Mouse (Mus musculus): ENCODE measurements around the gene Cacna1i. TPM values are rescaled to one million over a fixed set of nuclear protein-coding genes. Genes with fewer than 3 reads are reported as not detected.
A peak's percentile ranks its signal among the peaks of the same experiment; 100 is the strongest.

Gene Cacna1i
- total RNA-seq, 2 experiments from 2014 or later: 1.2 to 1.3 TPM

DNA sequence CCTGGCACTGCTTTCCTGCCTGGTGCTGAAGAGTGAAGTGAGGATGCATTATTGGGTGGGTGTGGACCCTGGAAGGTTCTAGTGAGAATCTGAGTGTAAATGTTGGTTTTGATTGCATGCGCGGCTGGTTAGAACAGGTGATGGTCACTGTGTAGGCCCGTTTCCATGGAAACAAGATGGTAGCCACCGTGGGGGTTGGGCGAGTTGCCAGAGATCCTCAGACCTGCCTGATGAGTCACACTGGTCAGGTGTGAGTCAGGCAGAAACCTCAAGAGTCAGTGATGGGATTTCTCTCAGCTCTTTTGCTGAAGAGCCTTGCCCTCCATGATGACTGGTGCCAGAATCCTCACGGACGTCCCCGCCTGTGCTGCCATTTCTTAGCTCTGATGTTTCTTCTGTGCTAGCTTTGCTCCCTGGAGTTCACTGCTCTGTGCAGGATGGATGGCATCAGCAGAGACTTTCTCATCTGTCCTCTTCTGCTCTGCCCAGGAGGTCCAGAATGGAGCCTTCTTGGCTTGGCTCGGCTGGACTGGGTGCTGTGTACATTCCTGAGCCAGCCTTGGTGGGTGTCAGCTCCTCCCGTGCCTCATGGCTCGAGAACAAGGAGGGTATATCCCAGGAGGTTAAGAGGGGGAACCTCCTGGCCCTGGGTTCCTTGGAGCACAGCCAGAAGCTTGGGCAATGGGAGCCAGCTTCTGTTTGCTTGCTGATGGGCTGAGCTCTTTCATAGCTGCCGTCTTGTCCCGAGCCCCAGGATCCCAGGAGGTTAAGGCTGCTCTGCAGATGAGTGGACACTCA, 40.9 kb downstream of the Cacna1i start:
- DNase-seq (ENCODE audit: low spot score in 2 of 2): no peak

GRCm38 (mm10) chr15:80330276-80330675, 43.2 kb downstream of the Cacna1i start:
- DNase-seq (ENCODE audit: low spot score in 2 of 2): no peak

- no peak for DNase-seq (ENCODE audit: low spot score in 2 of 2)
Observed at GRCm38 (mm10) chr15:80334766-80335165, 47.7 kb downstream of the Cacna1i start.

DNA sequence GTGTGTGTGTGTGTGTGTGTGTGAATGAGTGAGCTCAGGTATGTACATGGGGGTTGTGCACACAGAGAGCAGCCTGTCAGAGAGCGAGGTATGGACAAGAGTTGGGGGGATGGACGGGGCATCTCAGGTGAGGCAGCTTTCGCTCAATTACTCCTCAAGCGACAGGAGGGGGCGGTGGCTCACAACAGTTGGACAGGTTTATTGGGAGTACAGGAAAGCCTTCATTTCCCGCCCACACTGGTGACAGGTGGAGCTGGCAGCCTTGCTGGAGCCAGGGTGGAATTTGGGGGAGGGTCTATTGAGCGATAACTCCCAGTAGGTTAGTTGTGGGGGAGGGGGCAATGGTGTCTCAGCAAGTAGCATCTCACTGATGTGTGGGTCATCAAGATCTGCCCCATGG, 48.2 kb downstream of the Cacna1i start:
- no peak for DNase-seq (ENCODE audit: low spot score in 2 of 2)

- DNase-seq (ENCODE audit: low spot score in 2 of 2): no peak
Observed at GRCm38 (mm10) chr15:80340348-80340747, 53.3 kb downstream of the Cacna1i start.

- DNase-seq (ENCODE audit: low spot score in 2 of 2): no peak
Observed at GRCm38 (mm10) chr15:80342394-80342793, 55.4 kb downstream of the Cacna1i start.

GRCm38 (mm10) chr15:80343031-80343430, 56.0 kb downstream of the Cacna1i start:
- DNase-seq (ENCODE audit: low spot score in 2 of 2): peak in 1 of 2 experiments; percentile 34

- DNase-seq (ENCODE audit: low spot score in 2 of 2): no peak
Observed at GRCm38 (mm10) chr15:80343731-80344130, 56.7 kb downstream of the Cacna1i start.

- DNase-seq (ENCODE audit: low spot score in 2 of 2): no peak
Observed at GRCm38 (mm10) chr15:80346510-80346909, 59.5 kb downstream of the Cacna1i start.

DNA sequence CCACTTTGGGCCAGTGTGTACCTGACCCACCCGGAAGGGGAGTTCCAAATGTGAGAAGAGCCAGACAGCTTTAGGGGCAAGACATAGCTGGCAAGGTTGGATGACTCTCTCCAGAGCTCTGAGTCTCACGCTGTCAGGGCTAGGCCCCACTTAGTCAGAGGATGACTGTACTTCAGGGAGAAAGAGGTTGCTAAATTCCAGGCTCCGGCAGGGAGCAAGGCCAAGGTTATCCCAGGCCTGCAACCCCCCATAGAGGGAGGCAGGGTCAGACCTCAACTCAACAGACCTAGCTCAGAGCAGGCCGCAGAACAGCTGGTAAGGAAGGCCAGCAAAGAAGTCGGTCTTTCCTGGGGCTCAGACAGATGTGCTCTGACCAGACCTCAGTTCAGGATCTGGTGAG, 63.4 kb downstream of the Cacna1i start:
- DNase-seq (ENCODE audit: low spot score in 2 of 2): peak in 1 of 2 experiments; percentile 21

DNA sequence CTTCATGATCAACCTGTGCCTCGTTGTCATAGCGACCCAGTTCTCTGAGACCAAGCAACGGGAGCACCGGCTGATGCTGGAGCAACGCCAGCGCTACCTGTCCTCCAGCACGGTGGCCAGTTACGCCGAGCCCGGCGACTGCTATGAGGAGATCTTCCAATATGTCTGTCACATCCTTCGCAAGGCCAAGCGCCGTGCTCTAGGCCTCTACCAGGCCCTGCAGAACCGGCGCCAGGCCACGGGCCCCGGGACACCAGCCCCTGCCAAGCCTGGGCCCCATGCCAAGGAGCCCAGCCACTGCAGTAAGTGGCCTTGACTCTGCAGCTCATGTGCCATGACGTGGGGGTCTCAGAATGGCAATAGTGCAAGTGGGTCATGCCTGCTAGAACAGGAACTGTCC, 71.8 kb downstream of the Cacna1i start:
- no peak for DNase-seq (ENCODE audit: low spot score in 2 of 2)

DNA sequence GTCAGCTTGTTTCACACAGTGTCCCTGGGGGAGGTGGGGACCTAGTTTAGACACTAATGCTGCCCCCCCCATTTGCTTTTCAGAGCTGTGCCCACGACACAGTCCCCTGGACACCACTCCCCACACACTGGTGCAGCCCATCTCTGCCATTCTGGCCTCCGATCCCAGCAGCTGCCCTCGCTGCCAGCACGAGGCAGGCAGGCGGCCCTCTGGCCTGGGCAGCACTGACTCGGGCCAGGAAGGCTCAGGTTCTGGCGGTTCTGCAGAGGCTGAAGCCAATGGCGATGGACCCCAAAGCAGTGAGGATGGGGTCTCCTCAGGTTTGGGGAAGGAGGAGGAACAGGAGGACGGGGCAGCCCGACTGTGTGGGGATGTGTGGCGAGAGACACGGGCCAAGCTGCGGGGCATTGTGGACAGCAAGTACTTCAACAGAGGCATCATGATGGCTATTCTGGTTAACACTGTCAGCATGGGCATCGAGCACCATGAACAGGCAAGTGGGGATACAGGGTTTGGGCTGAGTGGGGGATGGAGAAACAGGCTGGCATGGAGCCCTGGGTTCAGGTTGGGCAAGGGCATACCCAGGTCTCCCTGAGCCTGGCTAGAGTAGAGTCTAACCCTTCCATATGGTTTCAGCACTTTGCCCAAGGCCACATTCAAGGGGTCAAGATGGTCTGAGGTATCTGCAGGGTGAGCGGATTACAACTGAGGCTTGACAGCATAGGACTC, 74.9 kb downstream of the Cacna1i start:
- no peak for DNase-seq (ENCODE audit: low spot score in 2 of 2)

- DNase-seq (ENCODE audit: low spot score in 2 of 2): no peak
Observed at GRCm38 (mm10) chr15:80362509-80363172, 75.6 kb downstream of the Cacna1i start.

GRCm38 (mm10) chr15:80363821-80364715, 77.0 kb downstream of the Cacna1i start:
- DNase-seq (ENCODE audit: low spot score in 2 of 2): no peak

- DNase-seq (ENCODE audit: low spot score in 2 of 2): no peak
Observed at GRCm38 (mm10) chr15:80366899-80367298, 79.9 kb downstream of the Cacna1i start.

- no peak for DNase-seq (ENCODE audit: low spot score in 2 of 2)
Observed at GRCm38 (mm10) chr15:80373219-80373964, 86.4 kb downstream of the Cacna1i start.

DNA sequence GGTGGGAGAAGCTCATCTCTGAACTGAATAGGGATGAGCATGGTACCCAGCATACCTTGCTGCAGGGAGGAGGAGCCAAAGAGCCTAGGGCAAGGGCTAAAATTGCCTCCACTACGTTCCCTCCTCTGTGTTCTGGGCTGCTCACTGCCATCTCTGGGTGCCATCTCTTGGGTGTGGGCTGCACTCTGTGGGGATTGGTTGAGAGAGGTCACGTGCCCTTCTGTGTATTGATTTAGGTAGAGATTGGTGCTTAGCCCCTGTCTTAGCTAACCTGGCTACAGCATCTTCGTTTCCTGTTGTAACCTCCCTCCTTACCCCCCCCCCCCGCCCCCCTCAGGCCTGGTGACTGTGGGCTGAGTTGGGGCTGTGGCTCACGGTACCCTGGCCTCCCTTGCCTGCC, 87.8 kb downstream of the Cacna1i start:
- DNase-seq (ENCODE audit: low spot score in 2 of 2): no peak

GRCm38 (mm10) chr15:80387185-80387584, 100.1 kb downstream of the Cacna1i start:
- DNase-seq (ENCODE audit: low spot score in 2 of 2): no peak

- no peak for DNase-seq (ENCODE audit: low spot score in 2 of 2)
Observed at GRCm38 (mm10) chr15:80391791-80392190, 104.8 kb downstream of the Cacna1i start.

GRCm38 (mm10) chr15:80395035-80395434, 108.0 kb downstream of the Cacna1i start:
- DNase-seq (ENCODE audit: low spot score in 2 of 2): no peak
